Mouse (Mus musculus) layer of hippocampus, postnatal 14 days (tissue): Measurements from ENCODE around the gene Olfr1224-ps1. TPM values are rescaled to one million over a fixed set of nuclear protein-coding genes. Genes with fewer than 3 reads are reported as not detected.
"Not testable (repeated sequence)": the region's sequence is repeated elsewhere in the genome, so short reads cannot be mapped to it uniquely, and the experiment has no call there.

Experiments used
- DNase-seq, 2 experiments: peaks; one replicate each; pipeline ENCODE4 v3.0.0; 2021 to 2022; ENCODE audit warnings: low spot score in 2 of 2, mixed read lengths in 1 of 2
- long read RNA-seq, 2 experiments: library from polyadenylated mRNA; stranded (forward); transcript quantifications; one replicate each; pipeline ENCODE4 v2.0.0; 2021
- total RNA-seq, 2 experiments: library from RNA; stranded (reverse); gene quantifications; 2 replicates each; pipeline ENCODE4 v1.2.3; 2021

Gene Olfr1224-ps1
- total RNA-seq = not detected
- long read RNA-seq, experiment 1 = 0 reads
- long read RNA-seq, experiment 2 = 0 reads

GRCm38 (mm10) chr2:89163991-89164390 is at the start of gene Olfr1224-ps1:
Gene Olfr1224-ps1 (minus strand): TSS chr2:89164091.
- not testable (repeated sequence) for DNase-seq

- no peak for DNase-seq
These were observed 36.1 kb upstream of the Olfr1224-ps1 start, which contains the start of gene Olfr1226 for GRCm38 (mm10) chr2:89199948-89200347. Gene Olfr1226 (minus strand): TSS chr2:89200048.

GRCm38 (mm10) chr2:89196325-89196982 is 32.6 kb upstream of the Olfr1224-ps1 start:
- no peak for DNase-seq

GRCm38 (mm10) chr2:89174569-89174968 is 10.7 kb upstream of the Olfr1224-ps1 start, which contains the start of gene Olfr1225:
Gene Olfr1225 (minus strand): TSS chr2:89174669.
- no peak for DNase-seq

- not testable (repeated sequence) for DNase-seq
These were observed 820 bp upstream of the Olfr1224-ps1 start for GRCm38 (mm10) chr2:89164711-89165110.

- no peak for DNase-seq
These were observed 12.4 kb downstream of the Olfr1224-ps1 start, which contains the start of gene Olfr1223 for GRCm38 (mm10) chr2:89151460-89151859. Gene Olfr1223 (minus strand): TSS chr2:89151560.

- DNase-seq = no peak
These were observed 30.9 kb downstream of the Olfr1224-ps1 start, which contains the start of gene Olfr1222 for GRCm38 (mm10) chr2:89132954-89133353. Gene Olfr1222 (minus strand): TSS chr2:89133054.

GRCm38 (mm10) chr2:89117183-89117582 is 46.7 kb downstream of the Olfr1224-ps1 start, which contains the start of gene Olfr1221:
Gene Olfr1221 (minus strand): TSS chr2:89117283.
- DNase-seq = no peak

- no peak for DNase-seq
These were observed 57.2 kb downstream of the Olfr1224-ps1 start, which contains the start of gene Olfr1220 for GRCm38 (mm10) chr2:89106735-89107134. Gene Olfr1220 (minus strand): TSS chr2:89106835.

GRCm38 (mm10) chr2:89105651-89106050 is 58.2 kb downstream of the Olfr1224-ps1 start:
- DNase-seq = no peak

Other genes with a start within 250 kb of the Olfr1224-ps1 start
- gene Olfr1209, start 248.9 kb downstream of the Olfr1224-ps1 start, total RNA-seq = not detected
- not detected for gene Olfr1211, start 226.0 kb downstream of the Olfr1224-ps1 start, total RNA-seq
- gene Olfr1212, start 210.1 kb downstream of the Olfr1224-ps1 start, total RNA-seq = not detected
- gene Gm13762, start 183.8 kb downstream of the Olfr1224-ps1 start, total RNA-seq = not detected
- gene Olfr1214, start 171.4 kb downstream of the Olfr1224-ps1 start, total RNA-seq = not detected
- not detected for gene Olfr1215, start 157.1 kb downstream of the Olfr1224-ps1 start, total RNA-seq
- gene Olfr1216, start 145.8 kb downstream of the Olfr1224-ps1 start, total RNA-seq = not detected
- gene Olfr1217, start 132.0 kb downstream of the Olfr1224-ps1 start, total RNA-seq = not detected
- not detected for gene Olfr1218, start 102.9 kb downstream of the Olfr1224-ps1 start, total RNA-seq
- gene Olfr1219, start 80.6 kb downstream of the Olfr1224-ps1 start, total RNA-seq = not detected
- not detected for gene Olfr1220, start 57.3 kb downstream of the Olfr1224-ps1 start, total RNA-seq
- not detected for gene Olfr1221, start 46.8 kb downstream of the Olfr1224-ps1 start, total RNA-seq
- not detected for gene Olfr1222, start 31.0 kb downstream of the Olfr1224-ps1 start, total RNA-seq
- not detected for gene Olfr1223, start 12.5 kb downstream of the Olfr1224-ps1 start, total RNA-seq
- gene Olfr1225, start 10.6 kb upstream of the Olfr1224-ps1 start, total RNA-seq = not detected
- not detected for gene Olfr1226, start 36.0 kb upstream of the Olfr1224-ps1 start, total RNA-seq
- not detected for gene Olfr1228, start 90.0 kb upstream of the Olfr1224-ps1 start, total RNA-seq
- not detected for gene Olfr1229, start 123.9 kb upstream of the Olfr1224-ps1 start, total RNA-seq
- gene Olfr1230, start 133.2 kb upstream of the Olfr1224-ps1 start, total RNA-seq = not detected
- not detected for gene Olfr1231, start 143.0 kb upstream of the Olfr1224-ps1 start, total RNA-seq
- gene Olfr1232, start 165.6 kb upstream of the Olfr1224-ps1 start, total RNA-seq = not detected
- not detected for gene Olfr1233, start 178.3 kb upstream of the Olfr1224-ps1 start, total RNA-seq
- not detected for gene Olfr1234, start 200.8 kb upstream of the Olfr1224-ps1 start, total RNA-seq
- not detected for gene Olfr1238, start 245.6 kb upstream of the Olfr1224-ps1 start, total RNA-seq